Mouse (Mus musculus): ENCODE data around the gene Serhl. TPM values are rescaled to one million over a fixed set of nuclear protein-coding genes. Genes with fewer than 3 reads are reported as not detected.
A peak's percentile ranks its signal among the peaks of the same experiment; 100 is the strongest.
"Not testable (repeated sequence)": the region's sequence is repeated elsewhere in the genome, so short reads cannot be mapped to it uniquely, and the experiment has no call there.

Gene Serhl
- polyA plus RNA-seq, 1 experiment from 2014 or later, result 71.0 TPM

GRCm38 (mm10) chr15:83055569-83055968, 33.7 kb upstream of the Serhl start:
- 42% methylated on average over 5 of the region's 5 CpGs for WGBS
- H3K9me3 ChIP-seq (ENCODE audit: control insufficient read depth, low read length), result no peaks in the 10 kb centered on the region
- no peak for ATAC-seq

GRCm38 (mm10) chr15:83056378-83057083, 32.8 kb upstream of the Serhl start:
- H3K36me3 ChIP-seq (ENCODE audit: control insufficient read depth, insufficient read depth, low read length), result no peaks in the 10 kb centered on the region
- H3K4me2 ChIP-seq (ENCODE audit: low read depth, low read length), result peak overlapping the region; percentile 82
- H3K4me1 ChIP-seq (ENCODE audit: control insufficient read depth, insufficient read depth, low read length), result peaks cover 14% of the 10 kb centered on the region; the same call in 1 of the 2 replicates
- 0 out of 2 replicates have a peak, but pooled peaks cover 2% of the 10 kb centered on the region for H3K27me3 ChIP-seq (replicated peaks; ENCODE audit: control insufficient read depth, insufficient read depth, low read length)
- ATAC-seq, result peak; percentile 55
- H3K27ac ChIP-seq (ENCODE audit: low read length), result no peak overlapping the region
- no peaks in the 10 kb centered on the region for H3K9me3 ChIP-seq (ENCODE audit: control insufficient read depth, low read length)
- H3K9ac ChIP-seq (ENCODE audit: low read depth, low read length), result peak overlapping the region; percentile 41
- H3K4me3 ChIP-seq (ENCODE audit: low read length), result peak overlapping the region; percentile 48
- WGBS, result under 1% methylated on average over 29 of the region's 29 CpGs

More at GRCm38 (mm10) chr15:83055569-83055968, 33.7 kb upstream of the Serhl start:
- Histone ChIP-seq H3K4me1 (ENCODE audit: control insufficient read depth, insufficient read depth, low read length) (peaks cover 14% of the 10 kb centered on the region; the same call in 1 of the 2 replicates), H3K27ac (ENCODE audit: low read length) (no peak overlapping the region), H3K4me3 (ENCODE audit: low read length) (no peak overlapping the region), H3K4me2 (ENCODE audit: low read depth, low read length) (no peak overlapping the region), H3K9ac (ENCODE audit: low read depth, low read length) (no peak overlapping the region), H3K36me3 (ENCODE audit: control insufficient read depth, insufficient read depth, low read length) (no peaks in the 10 kb centered on the region), H3K27me3 (replicated peaks; ENCODE audit: control insufficient read depth, insufficient read depth, low read length) (0 out of 2 replicates have a peak, but pooled peaks cover 2% of the 10 kb centered on the region)

- no peak overlapping the region for H3K9ac ChIP-seq (ENCODE audit: low read depth, low read length)
- ATAC-seq, result no peak
- no peak overlapping the region for H3K27ac ChIP-seq (ENCODE audit: low read length)
- peaks cover 14% of the 10 kb centered on the region; the same call in 1 of the 2 replicates for H3K4me1 ChIP-seq (ENCODE audit: control insufficient read depth, insufficient read depth, low read length)
- WGBS, result 73% methylated on average over 8 of the region's 8 CpGs
- 0 out of 2 replicates have a peak, but pooled peaks cover 2% of the 10 kb centered on the region for H3K27me3 ChIP-seq (replicated peaks; ENCODE audit: control insufficient read depth, insufficient read depth, low read length)
- H3K9me3 ChIP-seq (ENCODE audit: control insufficient read depth, low read length), result no peaks in the 10 kb centered on the region
- H3K4me3 ChIP-seq (ENCODE audit: low read length), result no peak overlapping the region
- no peak overlapping the region for H3K4me2 ChIP-seq (ENCODE audit: low read depth, low read length)
- H3K36me3 ChIP-seq (ENCODE audit: control insufficient read depth, insufficient read depth, low read length), result no peaks in the 10 kb centered on the region
These were observed 31.8 kb upstream of the Serhl start for GRCm38 (mm10) chr15:83057533-83057932.

- ATAC-seq, result no peak
- WGBS, result 56% methylated on average over 5 of the region's 5 CpGs
These were observed 30.1 kb upstream of the Serhl start for GRCm38 (mm10) chr15:83059233-83059660.

GRCm38 (mm10) chr15:83061689-83062088, 27.6 kb upstream of the Serhl start:
- Histone ChIP-seq H3K4me2 (ENCODE audit: low read depth, low read length) (no peak overlapping the region), H3K36me3 (ENCODE audit: control insufficient read depth, insufficient read depth, low read length) (no peaks in the 10 kb centered on the region), H3K9me3 (ENCODE audit: control insufficient read depth, low read length) (no peaks in the 10 kb centered on the region), H3K9ac (ENCODE audit: low read depth, low read length) (no peak overlapping the region), H3K4me1 (ENCODE audit: control insufficient read depth, insufficient read depth, low read length) (peaks cover 6% of the 10 kb centered on the region; the same call in 1 of the 2 replicates), H3K27me3 (replicated peaks; ENCODE audit: control insufficient read depth, insufficient read depth, low read length) (0 out of 2 replicates have a peak, but pooled peaks cover 2% of the 10 kb centered on the region), H3K27ac (ENCODE audit: low read length) (no peak overlapping the region), H3K4me3 (ENCODE audit: low read length) (no peak overlapping the region)
- WGBS, result 17% methylated on average over 5 of the region's 5 CpGs
- no peak; the same call in 1 of the 2 replicates for ATAC-seq

More at GRCm38 (mm10) chr15:83059233-83059660, 30.1 kb upstream of the Serhl start:
- Histone ChIP-seq H3K9ac (ENCODE audit: low read depth, low read length) (no peak overlapping the region), H3K27ac (ENCODE audit: low read length) (no peak overlapping the region), H3K4me3 (ENCODE audit: low read length) (no peak overlapping the region), H3K27me3 (replicated peaks; ENCODE audit: control insufficient read depth, insufficient read depth, low read length) (0 out of 2 replicates have a peak, but pooled peaks cover 2% of the 10 kb centered on the region), H3K4me2 (ENCODE audit: low read depth, low read length) (no peak overlapping the region), H3K9me3 (ENCODE audit: control insufficient read depth, low read length) (no peaks in the 10 kb centered on the region), H3K4me1 (ENCODE audit: control insufficient read depth, insufficient read depth, low read length) (peaks cover 14% of the 10 kb centered on the region; the same call in 1 of the 2 replicates), H3K36me3 (ENCODE audit: control insufficient read depth, insufficient read depth, low read length) (no peaks in the 10 kb centered on the region)

- not testable (repeated sequence) for H3K36me3 ChIP-seq (ENCODE audit: control insufficient read depth, insufficient read depth, low read length)
These were observed 26.7 kb upstream of the Serhl start for GRCm38 (mm10) chr15:83062582-83062981.

GRCm38 (mm10) chr15:83065543-83065942, 23.8 kb upstream of the Serhl start:
- H3K4me1 ChIP-seq (ENCODE audit: control insufficient read depth, insufficient read depth, low read length), result peaks cover 3% of the 10 kb centered on the region; the same call in 1 of the 2 replicates
- 50% methylated on average over 4 of the region's 4 CpGs for WGBS
- no peak for ATAC-seq

More at GRCm38 (mm10) chr15:83062582-83062981, 26.7 kb upstream of the Serhl start:
- ATAC-seq; H3K27ac ChIP-seq (ENCODE audit: low read length); H3K4me2 ChIP-seq (ENCODE audit: low read depth, low read length); H3K4me1 ChIP-seq (ENCODE audit: control insufficient read depth, insufficient read depth, low read length); H3K4me3 ChIP-seq (ENCODE audit: low read length); H3K9me3 ChIP-seq (ENCODE audit: control insufficient read depth, low read length); H3K9ac ChIP-seq (ENCODE audit: low read depth, low read length); H3K27me3 ChIP-seq (replicated peaks; ENCODE audit: control insufficient read depth, insufficient read depth, low read length): not testable (repeated sequence)
- WGBS, result 85% methylated on average over 2 of the region's 2 CpGs

GRCm38 (mm10) chr15:83068270-83068669, 21.0 kb upstream of the Serhl start:
- no peak overlapping the region for H3K4me3 ChIP-seq (ENCODE audit: low read length)
- no peak overlapping the region for H3K9ac ChIP-seq (ENCODE audit: low read depth, low read length)
- no peaks in the 10 kb centered on the region for H3K9me3 ChIP-seq (ENCODE audit: control insufficient read depth, low read length)

More at GRCm38 (mm10) chr15:83065543-83065942, 23.8 kb upstream of the Serhl start:
- no peaks in the 10 kb centered on the region for H3K36me3 ChIP-seq (ENCODE audit: control insufficient read depth, insufficient read depth, low read length)
- no peak overlapping the region for H3K4me2 ChIP-seq (ENCODE audit: low read depth, low read length)
- no peak overlapping the region for H3K27ac ChIP-seq (ENCODE audit: low read length)
- no peaks in the 10 kb centered on the region for H3K9me3 ChIP-seq (ENCODE audit: control insufficient read depth, low read length)
- no peak overlapping the region for H3K9ac ChIP-seq (ENCODE audit: low read depth, low read length)
- H3K27me3 ChIP-seq (replicated peaks; ENCODE audit: control insufficient read depth, insufficient read depth, low read length), result no peaks in the 10 kb centered on the region
- no peak overlapping the region for H3K4me3 ChIP-seq (ENCODE audit: low read length)

GRCm38 (mm10) chr15:83070942-83071341, 18.4 kb upstream of the Serhl start:
- H3K4me3 ChIP-seq (ENCODE audit: low read length), result no peak overlapping the region
- H3K9me3 ChIP-seq (ENCODE audit: control insufficient read depth, low read length), result no peaks in the 10 kb centered on the region
- peaks cover 4% of the 10 kb centered on the region; the same call in 1 of the 2 replicates for H3K4me1 ChIP-seq (ENCODE audit: control insufficient read depth, insufficient read depth, low read length)
- no peak overlapping the region for H3K4me2 ChIP-seq (ENCODE audit: low read depth, low read length)
- H3K9ac ChIP-seq (ENCODE audit: low read depth, low read length), result no peak overlapping the region
- 37% methylated on average over 3 of the region's 3 CpGs for WGBS
- H3K27ac ChIP-seq (ENCODE audit: low read length), result no peak overlapping the region
- H3K36me3 ChIP-seq (ENCODE audit: control insufficient read depth, insufficient read depth, low read length), result no peaks in the 10 kb centered on the region
- H3K27me3 ChIP-seq (replicated peaks; ENCODE audit: control insufficient read depth, insufficient read depth, low read length), result no peaks in the 10 kb centered on the region; the same call in 1 of the 2 replicates
- ATAC-seq, result peak; percentile 76

More at GRCm38 (mm10) chr15:83068270-83068669, 21.0 kb upstream of the Serhl start:
- no peak for ATAC-seq
- no peak overlapping the region for H3K27ac ChIP-seq (ENCODE audit: low read length)
- H3K4me1 ChIP-seq (ENCODE audit: control insufficient read depth, insufficient read depth, low read length), result peaks cover 4% of the 10 kb centered on the region; the same call in 1 of the 2 replicates
- H3K4me2 ChIP-seq (ENCODE audit: low read depth, low read length), result no peak overlapping the region
- no peaks in the 10 kb centered on the region for H3K27me3 ChIP-seq (replicated peaks; ENCODE audit: control insufficient read depth, insufficient read depth, low read length)
- 95% methylated on average over 5 of the region's 5 CpGs for WGBS
- H3K36me3 ChIP-seq (ENCODE audit: control insufficient read depth, insufficient read depth, low read length), result no peaks in the 10 kb centered on the region

All from intestine, embryonic 16.5 days (tissue).